Mouse (Mus musculus) activated CD4-positive, CD25-positive, alpha-beta regulatory T cell, adult 9 weeks (primary cell): Measurements from ENCODE around the gene Gm16427. TPM values are rescaled to one million over a fixed set of nuclear protein-coding genes. Genes with fewer than 3 reads are reported as not detected.

Experiments used
- polyA plus RNA-seq: library from polyadenylated mRNA; unstranded; fragments of 100-300 nt; shearing (Covaris generic); gene quantifications from one replicate; pipeline ENCODE4 v1.2.1, GENCODE M21; 2017

Gene Gm16427
- polyA plus RNA-seq, result not detected

DNA sequence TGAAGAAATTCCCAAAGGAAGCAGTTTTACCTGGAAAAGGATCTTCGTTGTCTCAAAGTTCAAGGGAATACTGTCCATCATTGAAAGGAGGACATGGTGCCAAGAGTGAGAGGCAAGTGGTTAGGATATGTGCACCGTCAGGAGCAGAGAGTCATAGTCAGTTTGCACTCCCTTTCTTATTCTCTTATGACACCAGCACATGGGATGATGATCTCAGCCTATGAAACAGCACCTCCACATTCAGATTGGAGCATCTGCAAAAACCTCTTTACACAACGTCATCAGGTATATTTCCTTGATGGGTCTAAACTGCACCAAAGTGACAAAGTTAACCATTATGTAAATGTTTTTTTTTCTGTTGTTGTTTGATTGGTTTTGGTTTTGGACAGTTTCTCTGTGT is at the start of gene Gm16427:
TSS of gene Gm16427 (minus strand) at position 101 of the 400 bp plus-strand sequence.

Other genes with a start within 250 kb of the Gm16427 start
- not detected for gene C87414, start 131.4 kb upstream of the Gm16427 start, polyA plus RNA-seq